Mouse (Mus musculus) left cerebral cortex, postnatal 36 days (tissue): ENCODE measurements around the gene B4galt4. TPM values are rescaled to one million over a fixed set of nuclear protein-coding genes. Genes with fewer than 3 reads are reported as not detected.
A peak's percentile ranks its signal among the peaks of the same experiment; 100 is the strongest.
"Not testable (repeated sequence)": the region's sequence is repeated elsewhere in the genome, so short reads cannot be mapped to it uniquely, and the experiment has no call there.

ENCODE experiments used
- DNase-seq, 2 experiments: peaks; one replicate each; pipeline ENCODE4 v3.0.0; 2021 to 2022; ENCODE audit warnings: low spot score in 2 of 2, mixed read lengths in 1 of 2
- intact Hi-C: fragments of 180-260 bp; cut with DNase I; formaldehyde crosslinking; loops from one replicate; pipeline ENCODE4 v1.15.1; 2025
- total RNA-seq, 2 experiments: library from RNA; stranded (reverse); gene quantifications; 2 replicates each; pipeline ENCODE4 v1.2.3; 2021

Gene B4galt4
- total RNA-seq, 2 experiments from 2014 or later, result 19.9 to 22.9 TPM

- intact Hi-C loops, result no loop called here
- DNase-seq, result no peak
Observed at GRCm38 (mm10) chr16:38762401-38762800, 20.3 kb downstream of the B4galt4 start.

GRCm38 (mm10) chr16:38763508-38763907 is 21.4 kb downstream of the B4galt4 start:
- intact Hi-C loops, result no loop called here
- no peak for DNase-seq

GRCm38 (mm10) chr16:38766671-38767070 is 24.6 kb downstream of the B4galt4 start:
- intact Hi-C loops, result no loop called here
- no peak for DNase-seq

- intact Hi-C loops, result no loop called here
- DNase-seq, result peak; percentile 25 to 26
Observed at GRCm38 (mm10) chr16:38767761-38768160, 25.7 kb downstream of the B4galt4 start.

DNA sequence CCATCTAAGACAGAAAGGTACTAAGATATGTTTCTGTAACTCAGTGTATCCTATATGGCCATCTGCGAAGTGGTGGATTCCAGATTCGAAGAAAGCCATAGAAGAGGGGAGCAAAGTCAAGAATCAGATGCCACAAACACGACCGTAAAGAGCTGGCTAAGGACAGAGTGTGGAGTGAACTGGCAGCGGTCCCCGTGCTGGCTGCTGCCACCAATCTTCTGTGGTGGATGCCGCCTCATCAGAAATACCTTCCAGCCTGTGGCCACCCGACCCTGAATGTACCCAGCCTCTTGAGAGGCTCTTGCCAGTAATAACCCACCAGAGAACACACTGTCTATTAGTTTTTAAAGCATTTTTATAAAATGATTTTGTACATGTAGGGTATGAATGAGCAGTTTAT is 26.3 kb downstream of the B4galt4 start:
- intact Hi-C loops, result no loop called here

GRCm38 (mm10) chr16:38769529-38769928 is 27.5 kb downstream of the B4galt4 start:
- DNase-seq, result no peak
- intact Hi-C loops, result no loop called here

More for the DNA sequence above, 26.3 kb downstream of the B4galt4 start:
- DNase-seq, result no peak

DNA sequence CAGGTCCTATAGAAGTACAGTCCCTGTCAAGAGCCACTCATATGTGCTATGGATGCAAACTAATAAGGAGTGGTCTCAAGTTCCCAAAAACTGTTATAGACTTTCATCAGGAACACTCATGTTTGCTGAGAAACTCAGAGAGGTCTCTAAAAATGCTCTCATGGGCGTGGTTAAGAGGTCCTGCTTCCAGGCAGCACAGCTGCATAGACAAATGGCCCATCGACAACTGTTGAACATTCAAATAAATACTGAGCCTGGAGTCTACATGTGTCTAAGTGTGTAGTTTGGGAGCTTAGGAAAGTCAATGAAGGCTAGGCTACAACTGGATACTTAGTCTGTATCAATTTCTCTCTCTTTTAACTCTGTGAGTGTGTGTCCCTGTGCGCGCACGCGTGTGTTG is 29.1 kb downstream of the B4galt4 start:
- intact Hi-C loops, result no loop called here
- no peak for DNase-seq

DNA sequence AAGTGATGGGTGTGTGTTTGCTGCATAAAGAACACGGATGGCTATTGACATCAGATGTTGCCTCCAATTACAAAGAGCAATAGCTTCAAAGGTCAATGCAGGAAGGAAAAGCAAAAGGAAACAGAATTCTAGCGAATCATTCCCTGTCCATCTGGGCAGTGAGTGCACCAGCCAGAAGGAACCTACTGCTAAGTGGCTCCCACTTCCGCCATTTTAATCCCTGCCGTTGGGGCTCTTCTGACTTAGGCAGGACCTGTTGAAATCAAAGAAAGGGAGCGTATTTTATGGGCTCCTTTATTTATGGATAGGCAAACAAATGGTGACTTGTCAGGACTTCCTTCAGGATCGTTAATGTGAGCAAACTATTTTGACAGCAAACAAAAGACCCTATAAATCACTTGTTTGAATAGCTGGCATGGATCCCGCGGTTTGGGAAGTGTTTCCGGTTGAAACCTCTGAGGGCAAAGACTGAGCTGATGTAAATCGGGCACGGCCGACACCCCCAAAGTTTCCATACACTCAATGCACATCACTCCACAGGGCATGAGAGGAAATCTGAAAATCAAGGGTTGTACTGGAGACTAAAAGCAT is 30.9 kb downstream of the B4galt4 start:
- no peak for DNase-seq
- intact Hi-C loops, result no loop called here

DNA sequence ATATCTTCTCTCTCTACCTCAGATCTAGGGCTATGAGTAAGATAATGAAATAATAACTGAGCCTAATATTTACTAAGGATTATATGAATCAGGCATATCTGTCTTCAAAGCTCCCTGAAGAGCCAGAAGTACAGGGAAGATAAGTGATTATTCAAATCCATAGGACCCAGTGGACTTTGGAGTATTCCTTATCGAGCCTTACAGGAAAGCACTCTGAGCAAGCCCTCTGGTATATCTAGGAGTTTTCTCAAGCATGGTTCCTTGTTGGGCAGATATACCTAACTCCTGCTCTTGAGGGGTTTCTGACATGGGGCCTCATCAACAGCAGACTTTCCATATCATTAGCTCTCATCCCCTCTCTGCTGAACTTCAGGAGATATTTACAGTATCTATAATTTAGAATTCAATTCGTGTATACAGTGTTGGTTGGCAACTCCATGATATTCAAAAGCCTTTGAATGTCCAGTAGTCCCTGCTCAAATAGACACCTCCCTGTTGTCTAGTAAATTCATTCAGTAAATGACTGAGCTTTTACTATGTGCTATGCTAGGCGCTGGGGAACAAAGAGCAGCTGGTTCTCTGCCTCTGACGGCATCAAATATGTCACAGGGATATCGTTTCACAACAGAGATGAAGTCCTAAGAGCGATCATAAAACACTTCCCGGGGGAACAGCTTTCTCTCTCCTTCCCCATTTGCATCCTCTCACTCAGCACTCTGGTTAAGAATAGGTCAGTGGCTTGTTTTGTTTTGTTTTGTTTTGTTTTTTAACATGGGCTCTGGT is 33.1 kb downstream of the B4galt4 start:
- intact Hi-C loops, result no loop called here
- DNase-seq, result no peak

DNA sequence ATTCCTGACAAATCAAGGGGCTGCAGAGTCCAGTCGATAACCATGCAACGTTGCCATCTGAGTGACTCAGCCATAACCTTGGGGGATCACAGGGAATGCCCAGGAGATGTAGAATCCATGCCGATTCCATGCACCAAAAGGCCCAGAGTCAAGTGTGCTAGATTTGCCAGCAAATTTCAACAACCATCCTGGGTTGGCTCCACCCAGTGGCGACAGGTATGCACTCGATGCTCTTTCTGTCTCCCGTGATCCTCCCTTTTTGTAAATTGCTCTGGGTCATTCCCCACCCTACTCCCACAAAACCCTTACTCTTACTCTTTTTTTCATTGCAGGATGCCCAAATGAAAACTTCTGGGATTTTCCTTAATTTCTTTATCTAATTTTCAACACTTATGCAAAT is 34.3 kb downstream of the B4galt4 start:
- DNase-seq, result no peak
- intact Hi-C loops, result no loop called here

- intact Hi-C loops, result no loop called here
- no peak for DNase-seq
Observed at GRCm38 (mm10) chr16:38780960-38781572, 39.0 kb downstream of the B4galt4 start.

DNA sequence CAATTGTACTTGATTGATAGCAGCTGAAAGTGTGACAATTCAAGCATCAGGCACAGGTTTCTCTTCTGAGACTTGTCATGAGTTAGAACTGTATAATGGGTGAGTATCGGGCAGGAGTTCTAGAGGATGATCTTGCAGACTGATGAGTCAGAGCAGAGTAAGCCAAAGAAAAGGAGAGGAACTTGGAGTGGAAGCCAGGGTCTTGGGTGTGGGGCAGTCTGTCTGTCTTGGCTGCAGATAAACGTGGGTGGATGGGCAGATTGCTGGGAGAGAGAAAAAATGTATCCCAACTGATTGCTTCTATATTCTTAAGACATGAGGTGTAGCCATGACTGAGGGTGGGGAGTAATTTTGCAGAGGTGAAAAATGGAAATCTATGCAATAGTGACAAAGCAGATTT is 39.9 kb downstream of the B4galt4 start:
- intact Hi-C loops, result no loop called here
- DNase-seq, result no peak

GRCm38 (mm10) chr16:38782524-38783067 is 40.5 kb downstream of the B4galt4 start:
- intact Hi-C loops, result no loop called here
- no peak for DNase-seq

DNA sequence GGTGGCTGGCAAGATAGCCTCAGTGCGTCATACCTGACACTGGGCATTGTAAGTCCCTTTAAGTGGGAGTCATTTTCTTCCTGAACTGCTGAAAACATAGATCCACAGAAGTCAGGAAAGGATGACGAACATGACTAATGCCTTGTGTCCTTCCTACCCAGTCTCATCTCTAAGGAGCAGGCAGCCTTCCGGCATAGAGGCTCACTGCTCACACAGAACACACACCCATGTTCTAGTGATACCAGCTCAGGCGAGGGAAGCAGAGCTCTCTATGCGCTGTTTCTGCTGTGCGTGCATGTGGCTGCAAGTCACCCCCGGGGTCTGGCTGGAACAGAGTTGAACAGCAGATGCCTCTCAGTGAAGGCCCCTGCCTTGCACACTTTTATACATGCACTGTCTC is 43.2 kb downstream of the B4galt4 start:
- no peak for DNase-seq
- intact Hi-C loops, result no loop called here

- intact Hi-C loops, result no loop called here
Observed at GRCm38 (mm10) chr16:38789016-38789415, 47.0 kb downstream of the B4galt4 start.

DNA sequence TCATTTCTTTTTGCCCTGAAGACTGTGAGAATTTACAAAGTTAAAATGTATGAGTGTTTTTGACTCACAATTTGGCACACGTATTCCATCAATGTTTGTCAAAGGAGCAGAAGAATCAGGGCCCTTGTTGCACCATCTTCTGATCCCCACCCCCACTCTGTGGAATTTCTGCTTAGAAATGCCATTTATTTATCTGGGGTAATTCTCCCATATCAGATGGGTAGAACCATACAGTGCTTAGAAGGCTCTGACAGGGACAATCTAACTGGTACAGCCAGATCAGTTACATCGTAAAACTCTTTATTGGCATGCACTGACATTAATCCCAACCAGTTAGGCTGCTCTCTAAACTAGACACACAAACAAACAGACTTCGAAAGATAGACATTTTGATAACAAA is 47.9 kb downstream of the B4galt4 start:
- intact Hi-C loops, result no loop called here
- DNase-seq, result no peak

More at GRCm38 (mm10) chr16:38789016-38789415, 47.0 kb downstream of the B4galt4 start:
- DNase-seq, result no peak

DNA sequence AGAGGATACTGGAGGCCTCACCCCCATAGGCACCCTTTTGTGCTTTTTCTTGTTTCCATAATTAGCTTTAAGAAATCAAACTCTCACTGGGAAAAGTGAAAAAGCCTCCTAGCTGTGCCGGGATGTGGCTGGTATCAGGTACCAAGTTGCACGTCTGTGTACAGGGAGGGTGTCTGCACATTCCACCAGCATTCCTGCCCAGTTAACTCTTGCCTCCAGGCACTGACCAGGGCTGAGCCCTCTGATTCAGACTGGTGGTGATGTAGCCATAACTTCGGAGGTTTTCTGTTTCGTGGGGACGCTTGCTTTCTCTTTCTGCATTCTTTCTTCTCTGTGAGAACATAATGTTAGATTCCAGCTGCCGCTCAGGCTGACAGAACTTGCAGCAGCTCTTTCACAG is 51.1 kb downstream of the B4galt4 start:
- intact Hi-C loops, result no loop called here
- DNase-seq, result no peak

GRCm38 (mm10) chr16:38798957-38799450 is 56.9 kb downstream of the B4galt4 start:
- intact Hi-C loops, result no loop called here
- no peak for DNase-seq

DNA sequence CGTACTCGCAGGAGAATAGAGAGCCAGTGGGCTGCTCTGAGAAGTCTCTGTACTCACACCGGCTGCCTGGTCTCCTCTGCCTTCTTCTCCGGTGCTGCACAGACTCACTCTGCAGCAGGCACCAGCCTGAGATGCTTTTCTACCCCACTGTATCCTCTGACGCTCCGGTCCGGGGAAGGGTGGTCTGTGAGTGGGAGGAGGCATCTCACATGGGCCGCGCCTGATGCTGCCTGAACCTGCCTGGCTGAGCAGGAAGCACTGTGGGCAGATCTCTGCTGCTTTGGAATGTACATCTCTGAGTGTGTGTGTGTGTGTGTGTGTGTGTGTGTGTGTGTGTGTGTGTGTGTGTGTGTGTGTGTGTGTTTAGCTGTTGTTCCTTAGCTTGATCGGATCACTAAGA is 58.0 kb downstream of the B4galt4 start, which contains the start of gene Upk1b:
Upk1b (minus strand) TSS at position 238 of the 400 bp plus-strand sequence.
- intact Hi-C loops, result no loop called here
- no peak for DNase-seq

DNA sequence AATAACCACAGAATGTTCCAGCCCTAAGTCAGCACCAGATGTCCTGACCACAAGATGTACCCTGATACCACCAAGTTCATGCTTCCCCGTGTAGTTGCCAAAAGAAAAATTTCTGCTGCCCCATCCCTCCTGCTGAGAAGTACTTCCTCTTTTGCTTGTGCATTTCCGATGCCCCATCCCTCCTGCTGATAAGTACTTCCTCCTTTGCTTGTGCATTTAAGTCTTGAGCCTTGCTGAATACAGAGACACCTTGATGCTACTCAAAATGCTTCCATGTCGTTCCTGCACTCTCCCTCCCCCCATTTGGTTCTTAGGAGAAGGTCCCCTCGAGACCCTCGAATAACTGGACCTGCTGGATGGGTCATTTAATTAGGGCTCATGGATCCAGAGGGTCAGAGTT is 65.7 kb downstream of the B4galt4 start:
- DNase-seq, intact Hi-C loops: not testable (repeated sequence)
